Mouse (Mus musculus) liver, postnatal 0 days (tissue): ENCODE data around the gene Tia1. TPM values are rescaled to one million over a fixed set of nuclear protein-coding genes. Genes with fewer than 3 reads are reported as not detected.
A peak's percentile ranks its signal among the peaks of the same experiment; 100 is the strongest.

Experiments
- ATAC-seq: fragments of 200-750 bp; cut with Nextera tagmentation; 2 replicates; pipeline ENCODE4 v1.8.0; 2017; ENCODE audit warnings: mild to moderate bottlenecking, moderate library complexity
- DNase-seq: peaks from one replicate; pipeline ENCODE4 v3.0.0-alpha.2; 2016
- H3K27ac ChIP-seq: fragments of 300-500 bp; sonication (generic); 2 replicates; pipeline ENCODE4 v1.5.1; 2014; ENCODE audit warnings: antibody characterized with exemption, moderate library complexity, mild to moderate bottlenecking, low read depth
- H3K27me3 ChIP-seq: fragments of 300-500 bp; sonication (generic); 2 replicates; pipeline ENCODE4 v1.6.1; 2014; ENCODE audit warnings: low read length, control low read depth, mixed read lengths; ENCODE audit not compliant: insufficient read depth
- H3K36me3 ChIP-seq: fragments of 300-500 bp; sonication (generic); replicated peaks from 2 replicates; pipeline ENCODE4 v1.6.1; 2014; ENCODE audit warnings: mild to moderate bottlenecking, control low read depth, low read length, moderate library complexity, mixed read lengths; ENCODE audit not compliant: insufficient read depth
- H3K4me1 ChIP-seq: fragments of 300-500 bp; sonication (generic); 2 replicates; pipeline ENCODE4 v1.6.1; 2014; ENCODE audit warnings: antibody characterized with exemption, mild to moderate bottlenecking, control low read depth; ENCODE audit not compliant: insufficient read depth
- H3K4me2 ChIP-seq: fragments of 300-500 bp; sonication (generic); 2 replicates; pipeline ENCODE4 v1.6.1; 2014; ENCODE audit warnings: low read depth, mild to moderate bottlenecking, low read length, moderate library complexity, mixed read lengths
- H3K4me3 ChIP-seq: fragments of 300-500 bp; sonication (generic); 2 replicates; pipeline ENCODE4 v1.5.1; 2014; ENCODE audit warnings: low read depth, low read length
- H3K9ac ChIP-seq: fragments of 300-500 bp; sonication (generic); replicated peaks from 2 replicates; pipeline ENCODE4 v1.6.1; 2014; ENCODE audit warnings: mild to moderate bottlenecking, moderate library complexity
- H3K9me3 ChIP-seq: fragments of 300-500 bp; sonication (generic); 2 replicates; pipeline ENCODE4 v1.6.1; 2016; ENCODE audit warnings: mild to moderate bottlenecking, control low read depth, low read length, mixed read lengths
- CTCF ChIP-seq: sonication (generic); IDR thresholded peaks from 2 replicates; pipeline ENCODE4 v1.5.1; 2016; ENCODE audit warnings: antibody characterized with exemption, low read depth
- EP300 ChIP-seq: IDR thresholded peaks from 2 replicates; pipeline ENCODE4 v1.6.1; 2016; ENCODE audit warnings: antibody characterized with exemption, low read depth, mild to moderate bottlenecking
- WGBS: fragments of 180-500 bp; shearing (Covaris S2); extraction: QIAGEN DNeasy Blood & Tissue Kit; methylation state at CpG from one replicate; pipeline ENCODE4 v1.1.7; 2014; ENCODE audit not compliant: insufficient replicate concordance; 5-methylcytosine and 5-hydroxymethylcytosine counted together
- polyA plus RNA-seq: library from polyadenylated mRNA; unstranded; fragments of >200 nt; fragmentation: Nextera tagmentation; extraction: Ambion mirVana; gene quantifications from 2 replicates; pipeline ENCODE4 v1.2.1, GENCODE M21; 2015

The Tia1 gene
- 15.2 and 17.2 TPM in 2 replicates for polyA plus RNA-seq

DNA sequence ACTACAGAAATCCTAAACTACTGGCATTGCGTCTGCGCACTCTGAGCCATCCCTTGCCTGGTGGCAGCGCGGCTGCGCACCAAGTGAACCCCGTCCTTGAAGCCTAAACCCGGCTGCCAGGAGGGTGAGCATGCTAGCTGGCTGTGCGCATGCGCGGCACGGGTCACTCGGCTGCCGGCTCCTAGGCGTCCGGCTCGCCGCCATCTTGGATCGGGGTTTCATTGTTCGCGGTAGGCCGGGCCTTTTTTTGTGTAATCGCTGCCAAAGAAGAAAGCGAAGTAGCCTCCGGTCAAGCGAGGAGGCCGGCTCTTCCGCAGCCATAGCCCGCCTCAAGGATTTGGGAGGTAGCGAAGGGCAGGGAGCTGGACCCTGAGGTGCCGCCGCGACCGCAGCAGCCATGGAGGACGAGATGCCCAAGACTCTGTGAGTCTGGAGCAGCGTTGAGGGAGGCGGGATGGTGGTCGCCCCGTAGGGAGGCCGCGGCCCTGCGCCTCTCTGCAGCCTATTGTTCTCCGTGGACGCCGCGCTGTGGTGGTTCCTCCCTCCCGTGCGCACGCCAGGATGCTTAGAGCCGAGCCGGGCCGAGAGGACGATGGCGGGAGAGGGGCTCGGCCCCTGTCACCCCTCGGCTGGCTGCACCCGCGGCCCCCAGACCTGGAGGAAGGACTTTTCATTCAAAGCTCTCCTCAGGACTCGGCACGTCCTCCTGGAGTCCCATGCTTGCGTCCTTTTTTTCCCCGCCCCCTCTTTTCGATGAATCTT lies at the start of gene Tia1:
Tia1 (plus strand) TSS at position 120 of the 762 bp plus-strand sequence.
- WGBS = under 1% methylated on average over 62 of the region's 62 CpGs
- H3K9ac ChIP-seq = peak within 1 kb of the TSS; percentile 89
- H3K4me3 ChIP-seq = peak within 1 kb of the TSS; percentile 81
- peak; percentile 97 for ATAC-seq
- TF ChIP-seq EP300 (no peak), CTCF (no peak)
- H3K9me3 ChIP-seq = no peaks in the 10 kb centered on the region
- H3K27me3 ChIP-seq = no peaks in the 10 kb centered on the region
- peak; percentile 96 for DNase-seq
- H3K27ac ChIP-seq = peak within 1 kb of the TSS; percentile 97
- no peaks in the 10 kb centered on the region for H3K36me3 ChIP-seq
- H3K4me2 ChIP-seq = peak within 1 kb of the TSS; percentile 70
- peaks cover 13% of the 10 kb centered on the region for H3K4me1 ChIP-seq

DNA sequence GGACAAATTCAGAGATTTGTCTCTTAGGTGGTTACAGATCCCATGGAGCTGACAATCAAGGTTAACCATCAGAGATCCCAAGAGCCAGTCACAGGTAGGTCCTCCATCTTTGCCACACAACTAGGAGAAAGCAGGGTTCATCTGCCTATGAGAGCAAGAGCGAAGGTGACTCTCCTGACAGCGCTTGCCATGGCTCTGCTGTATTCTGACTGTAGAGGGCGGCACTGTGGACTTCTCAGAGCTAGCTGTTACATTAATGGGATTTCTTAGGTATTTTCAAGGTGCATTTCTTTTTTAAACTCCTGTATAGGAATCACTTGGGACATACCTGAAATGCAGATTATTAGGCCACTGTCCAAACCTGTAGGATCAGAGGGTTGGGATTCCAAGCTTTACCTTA lies 49.1 kb upstream of the Tia1 start:
- Histone ChIP-seq H3K27me3 (no peaks in the 10 kb centered on the region), H3K4me1 (no peaks in the 10 kb centered on the region), H3K4me3 (no peak overlapping the region), H3K9ac (no peak overlapping the region), H3K27ac (no peak overlapping the region), H3K9me3 (no peaks in the 10 kb centered on the region), H3K4me2 (no peak overlapping the region), H3K36me3 (no peaks in the 10 kb centered on the region)
- DNase-seq (no peak), ATAC-seq (no peak)
- TF ChIP-seq CTCF = no peak
- TF ChIP-seq EP300 = no peak
- WGBS = 73% methylated on average over 3 of the region's 3 CpGs

DNA sequence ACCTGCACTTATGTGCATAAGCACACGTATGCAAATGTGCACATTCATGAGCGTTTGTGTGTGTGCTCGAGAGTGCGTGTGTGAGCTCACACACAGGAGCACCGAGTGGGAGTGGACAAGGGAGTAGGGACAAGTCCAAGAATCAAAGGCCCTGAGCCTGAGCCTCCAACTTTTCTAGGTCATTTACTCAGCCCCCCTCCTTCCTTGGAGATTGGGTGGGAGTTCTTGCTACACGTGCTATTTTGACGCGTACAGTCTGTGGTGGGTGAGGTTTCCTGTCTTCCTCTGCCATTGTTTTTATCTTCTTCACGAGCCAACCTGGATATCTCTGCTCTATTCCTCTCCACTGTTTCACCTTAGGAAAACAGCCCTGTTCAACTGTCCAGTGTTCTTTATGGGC lies 47.1 kb upstream of the Tia1 start:
- WGBS = 43% methylated on average over 9 of the region's 9 CpGs
- Histone ChIP-seq H3K9me3 (no peaks in the 10 kb centered on the region), H3K4me3 (no peak overlapping the region), H3K27me3 (no peaks in the 10 kb centered on the region), H3K27ac (no peak overlapping the region), H3K4me1 (no peaks in the 10 kb centered on the region), H3K36me3 (no peaks in the 10 kb centered on the region), H3K4me2 (no peak overlapping the region), H3K9ac (no peak overlapping the region)
- no peak for ATAC-seq
- TF ChIP-seq EP300 (no peak), CTCF (no peak)
- DNase-seq = no peak

DNA sequence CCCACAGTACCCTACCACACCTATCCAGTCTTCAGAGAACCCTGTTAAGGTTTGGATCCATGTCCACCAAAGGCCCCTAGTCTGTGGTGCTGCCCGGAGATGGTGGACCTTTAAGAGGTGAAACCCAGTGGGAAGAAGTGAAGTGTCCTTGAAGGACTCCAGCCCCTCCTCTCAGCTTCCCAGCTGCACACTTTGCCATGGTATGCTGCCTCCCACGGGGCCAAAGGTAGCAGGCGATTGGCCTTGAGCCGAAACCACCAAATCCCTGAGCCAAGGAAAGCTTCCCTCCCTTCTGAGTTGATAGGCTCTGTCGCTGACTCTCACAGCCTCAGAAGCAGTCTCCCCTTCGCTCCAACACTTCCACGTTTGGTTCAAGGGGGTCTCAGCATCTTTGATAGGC lies 43.3 kb upstream of the Tia1 start:
- TF ChIP-seq CTCF = no peak
- TF ChIP-seq EP300 = no peak
- H3K36me3 ChIP-seq = no peaks in the 10 kb centered on the region
- no peak overlapping the region for H3K27ac ChIP-seq
- DNase-seq = no peak
- 72% methylated on average over 7 of the region's 7 CpGs for WGBS
- no peaks in the 10 kb centered on the region for H3K9me3 ChIP-seq
- H3K9ac ChIP-seq = no peak overlapping the region
- no peaks in the 10 kb centered on the region for H3K27me3 ChIP-seq
- H3K4me1 ChIP-seq = no peaks in the 10 kb centered on the region
- ATAC-seq = no peak
- H3K4me2 ChIP-seq = no peak overlapping the region
- no peak overlapping the region for H3K4me3 ChIP-seq

DNA sequence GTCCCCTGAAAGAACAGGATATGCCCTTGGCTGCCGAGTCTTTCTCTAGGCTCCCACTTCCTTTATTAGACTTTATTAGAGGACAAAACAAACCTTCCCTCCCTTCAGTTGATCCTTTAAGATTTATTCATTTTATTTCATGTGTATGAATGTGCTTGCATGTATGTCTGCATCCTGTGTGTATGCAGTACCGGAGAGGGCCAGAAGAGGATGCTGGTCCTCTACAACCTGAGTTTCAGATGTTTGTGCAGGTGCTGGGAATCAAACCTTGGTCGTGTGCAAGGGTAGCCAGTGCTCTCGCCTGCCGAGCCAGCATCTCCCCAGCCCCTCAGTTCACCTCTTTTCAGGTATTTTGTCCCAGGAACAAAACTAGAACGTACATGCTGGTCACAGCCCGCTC lies 42.6 kb upstream of the Tia1 start:
- Histone ChIP-seq H3K27ac (no peak overlapping the region), H3K4me3 (no peak overlapping the region), H3K4me1 (peaks cover 5% of the 10 kb centered on the region), H3K36me3 (no peaks in the 10 kb centered on the region), H3K4me2 (no peak overlapping the region), H3K27me3 (no peaks in the 10 kb centered on the region), H3K9me3 (no peaks in the 10 kb centered on the region), H3K9ac (no peak overlapping the region)
- ATAC-seq = no peak
- TF ChIP-seq CTCF (peak; percentile 42), EP300 (no peak)
- 82% methylated on average over 7 of the region's 7 CpGs for WGBS
- DNase-seq = no peak

DNA sequence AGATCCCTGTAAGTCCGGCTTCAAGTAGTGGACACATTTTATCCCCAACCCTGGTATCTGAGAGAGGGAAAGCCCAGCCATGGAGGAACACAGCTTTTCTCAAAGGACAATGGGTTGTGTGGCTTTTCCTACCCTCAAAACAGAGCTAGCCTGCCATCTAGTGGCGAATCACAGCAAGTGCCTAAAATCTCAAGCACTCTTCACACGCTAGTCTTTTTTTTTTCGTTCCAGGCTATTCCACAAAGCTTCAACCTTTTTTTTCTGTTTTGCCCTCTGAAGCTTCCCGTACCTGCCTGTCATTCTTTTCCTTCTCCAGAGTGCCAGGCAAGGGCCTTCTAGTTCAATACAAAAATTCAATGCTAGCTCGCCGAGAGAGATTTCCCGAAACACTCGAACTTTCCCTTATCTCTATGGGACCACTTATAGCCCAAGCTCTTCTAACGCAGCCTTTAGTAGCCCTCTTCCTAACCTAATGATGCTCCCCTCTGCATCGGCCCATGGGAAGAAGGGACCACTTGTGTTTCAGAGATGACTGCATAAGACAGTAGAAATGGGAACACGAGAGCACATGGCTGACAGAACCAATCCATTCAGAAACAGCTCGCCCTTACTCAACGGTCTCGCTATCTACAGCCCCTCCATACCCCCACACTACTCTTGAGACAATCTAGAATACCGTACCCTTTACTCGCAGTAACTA lies 39.4 kb upstream of the Tia1 start:
- Histone ChIP-seq H3K4me3 (peak overlapping the region; percentile 86), H3K27ac (peak overlapping the region; percentile 64)

More for the DNA sequence above, 39.4 kb upstream of the Tia1 start:
- Histone ChIP-seq H3K9me3 (no peaks in the 10 kb centered on the region), H3K4me1 (peaks cover 9% of the 10 kb centered on the region), H3K4me2 (peak overlapping the region; percentile 100), H3K9ac (peak overlapping the region; percentile 75), H3K27me3 (no peaks in the 10 kb centered on the region), H3K36me3 (peaks cover 7% of the 10 kb centered on the region; the same call in 1 of the 2 replicates)
- TF ChIP-seq CTCF = peak; percentile 97
- no peak for TF ChIP-seq EP300
- WGBS = under 1% methylated on average over 17 of the region's 17 CpGs
- DNase-seq (peak; percentile 77), ATAC-seq (0 out of 2 replicates have a peak, but pooled peaks have one; percentile 7)
